Mouse (Mus musculus): ENCODE measurements around the gene Slc12a9. TPM values are rescaled to one million over a fixed set of nuclear protein-coding genes. Genes with fewer than 3 reads are reported as not detected.

The Slc12a9 gene
- polyA plus RNA-seq, 1 experiment from 2014 or later, result 17.2 TPM

DNA sequence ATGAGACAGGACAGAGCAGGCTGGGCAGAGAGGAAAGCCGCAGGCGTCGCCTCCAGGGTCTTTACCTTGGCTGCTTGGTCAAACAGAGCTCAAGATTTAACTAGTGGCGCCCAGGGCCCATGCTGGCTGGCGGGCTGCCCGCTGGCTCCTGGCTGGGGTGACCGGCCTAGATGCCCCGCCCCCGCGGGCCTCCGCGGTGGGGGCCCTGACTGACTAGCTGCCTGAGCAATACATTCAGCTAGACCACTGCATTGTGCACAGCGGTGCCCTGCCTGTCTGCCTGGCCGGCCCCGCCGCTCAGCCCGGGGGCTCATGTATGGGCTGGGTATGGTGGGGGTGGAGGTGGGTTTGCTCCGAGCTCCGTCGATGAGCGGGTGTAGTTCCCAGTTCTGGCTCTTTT is 32.1 kb downstream of the Slc12a9 start:
- Histone ChIP-seq H3K4me1 (replicated peaks) (peaks cover 20% of the 10 kb centered on the region), H3K36me3 (peaks cover 97% of the 10 kb centered on the region), H3K9me3 (no peaks in the 10 kb centered on the region), H3K27me3 (ENCODE audit: insufficient read depth, poor library complexity, severe bottlenecking) (no peaks in the 10 kb centered on the region), H3K27ac (no peak overlapping the region), H3K4me3 (no peak overlapping the region)
- DNase-seq (ENCODE audit: low spot score), result no peak
- 79% methylated on average over 21 of the region's 21 CpGs for WGBS

DNA sequence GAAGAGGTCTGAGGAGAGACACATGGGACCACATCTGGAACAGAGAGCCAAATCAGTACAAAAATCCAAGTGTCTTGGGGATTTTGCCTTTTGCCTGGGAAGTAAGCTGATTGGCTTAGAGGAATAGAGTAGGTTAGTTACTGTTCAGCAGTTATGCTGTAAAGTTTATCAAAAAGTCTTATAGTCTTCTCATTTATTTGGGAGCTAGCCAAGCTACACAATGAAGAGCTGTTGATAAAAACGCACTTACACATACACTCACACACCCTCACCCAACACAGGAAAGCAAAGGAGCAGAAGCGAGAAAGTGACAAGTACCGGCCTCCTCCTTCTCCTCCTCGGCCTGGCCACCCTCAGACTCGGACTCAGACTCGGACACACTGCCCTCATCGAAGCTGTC is 34.2 kb downstream of the Slc12a9 start:
- DNase-seq (ENCODE audit: low spot score), result no peak
- 91% methylated on average over 7 of the region's 7 CpGs for WGBS

DNA sequence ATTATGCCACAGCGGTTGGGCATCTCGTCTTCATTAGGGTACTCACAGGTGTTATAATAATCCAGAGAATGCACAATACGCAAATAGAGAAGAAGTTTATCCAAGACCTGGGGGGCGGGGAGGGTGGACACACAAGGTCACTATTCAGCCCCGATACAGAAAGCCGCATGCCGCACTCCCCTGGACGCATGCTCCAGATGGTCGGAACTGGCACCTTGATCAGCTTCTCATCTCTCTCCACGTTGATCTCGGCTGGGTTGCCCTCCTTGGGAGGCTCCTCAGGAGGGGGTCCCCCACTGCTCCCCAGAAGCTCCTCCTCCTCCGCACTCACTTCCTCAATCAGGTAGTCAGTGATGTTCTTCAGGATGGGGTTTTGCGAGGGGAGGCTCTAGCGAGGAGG is 36.3 kb downstream of the Slc12a9 start:
- Histone ChIP-seq H3K36me3 (peaks cover 76% of the 10 kb centered on the region), H3K9me3 (no peaks in the 10 kb centered on the region), H3K4me3 (no peak overlapping the region), H3K27me3 (ENCODE audit: insufficient read depth, poor library complexity, severe bottlenecking) (peaks cover 12% of the 10 kb centered on the region), H3K27ac (no peak overlapping the region), H3K4me1 (replicated peaks) (peaks cover 39% of the 10 kb centered on the region)
- WGBS, result 92% methylated on average over 14 of the region's 14 CpGs
- DNase-seq (ENCODE audit: low spot score), result no peak

More for the DNA sequence above, 34.2 kb downstream of the Slc12a9 start:
- Histone ChIP-seq H3K27me3 (ENCODE audit: insufficient read depth, poor library complexity, severe bottlenecking) (no peaks in the 10 kb centered on the region), H3K4me1 (replicated peaks) (peaks cover 21% of the 10 kb centered on the region), H3K9me3 (no peaks in the 10 kb centered on the region), H3K27ac (no peak overlapping the region), H3K36me3 (peaks cover 97% of the 10 kb centered on the region), H3K4me3 (no peak overlapping the region)

DNA sequence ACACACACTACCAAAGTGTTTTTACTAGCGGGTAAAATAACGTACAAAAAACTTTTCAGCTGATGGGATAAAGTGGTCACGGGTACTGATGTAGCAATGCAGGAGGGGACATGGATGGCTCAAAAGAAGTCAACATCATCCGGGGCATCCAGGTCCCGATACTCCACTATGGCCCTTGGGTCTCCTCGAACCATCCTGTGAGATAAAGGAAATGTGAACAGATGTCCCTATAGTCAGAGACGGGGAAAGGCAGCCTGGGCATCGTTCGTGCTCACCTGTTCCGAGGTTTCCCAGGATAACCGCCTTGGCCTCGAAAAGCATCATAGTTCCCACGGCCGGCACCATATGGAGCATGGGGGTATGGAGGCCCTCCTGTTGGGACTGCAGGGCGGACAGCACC is 37.7 kb downstream of the Slc12a9 start:
- Histone ChIP-seq H3K4me3 (peak overlapping the region; percentile 73; the same call in 1 of the 2 replicates), H3K9me3 (no peaks in the 10 kb centered on the region), H3K27ac (no peak overlapping the region), H3K36me3 (peaks cover 62% of the 10 kb centered on the region), H3K27me3 (ENCODE audit: insufficient read depth, poor library complexity, severe bottlenecking) (peaks cover 26% of the 10 kb centered on the region), H3K4me1 (replicated peaks) (peaks cover 43% of the 10 kb centered on the region)
- WGBS, result 93% methylated on average over 15 of the region's 15 CpGs
- DNase-seq (ENCODE audit: low spot score), result no peak

DNA sequence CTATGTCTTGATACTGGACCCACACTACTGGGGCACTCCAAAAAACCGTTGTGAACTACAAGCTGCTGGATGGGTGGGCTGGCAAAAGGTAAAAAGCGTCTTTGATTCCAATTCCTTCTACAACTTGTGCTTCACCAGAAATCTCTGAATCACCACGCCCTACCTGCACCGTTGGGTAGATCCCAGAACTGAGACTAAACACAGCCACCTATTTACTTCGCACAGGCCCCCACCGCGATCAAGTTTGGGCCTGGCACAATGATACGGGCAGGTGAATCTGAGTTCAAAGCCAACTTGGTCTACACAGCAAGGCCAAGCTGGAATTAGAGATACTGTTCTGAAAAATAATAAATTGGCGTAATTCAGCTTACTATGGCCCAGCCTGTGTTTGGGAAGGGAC is 38.1 kb downstream of the Slc12a9 start:
- H3K4me3 ChIP-seq, result peak overlapping the region; percentile 73
- peaks cover 58% of the 10 kb centered on the region for H3K36me3 ChIP-seq
- peak overlapping the region; percentile 94 for H3K27ac ChIP-seq
- 80% methylated on average over 9 of the region's 9 CpGs for WGBS
- DNase-seq (ENCODE audit: low spot score), result no peak
- peaks cover 46% of the 10 kb centered on the region for H3K4me1 ChIP-seq (replicated peaks)
- H3K27me3 ChIP-seq (ENCODE audit: insufficient read depth, poor library complexity, severe bottlenecking), result peaks cover 30% of the 10 kb centered on the region
- no peaks in the 10 kb centered on the region for H3K9me3 ChIP-seq

DNA sequence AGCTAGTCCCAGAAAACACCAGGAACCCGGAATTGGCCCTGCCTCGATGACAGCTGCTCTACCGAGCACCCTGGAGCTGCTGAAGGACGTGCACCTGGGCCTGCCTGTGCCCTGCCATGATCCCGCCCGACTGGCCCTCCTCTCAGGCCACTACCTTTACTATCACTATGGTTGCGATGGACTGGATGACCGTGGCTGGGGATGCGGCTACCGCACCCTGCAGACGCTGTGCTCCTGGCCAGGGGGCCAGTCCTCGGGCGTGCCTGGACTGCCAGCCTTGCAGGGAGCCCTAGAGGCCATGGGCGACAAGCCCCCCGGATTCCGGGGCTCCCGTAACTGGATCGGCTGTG is 38.7 kb downstream of the Slc12a9 start:
- H3K4me1 ChIP-seq (replicated peaks), result peaks cover 49% of the 10 kb centered on the region
- peaks cover 36% of the 10 kb centered on the region for H3K27me3 ChIP-seq (ENCODE audit: insufficient read depth, poor library complexity, severe bottlenecking)
- peak overlapping the region; percentile 94 for H3K27ac ChIP-seq
- H3K36me3 ChIP-seq, result peaks cover 52% of the 10 kb centered on the region
- DNase-seq (ENCODE audit: low spot score), result no peak
- no peaks in the 10 kb centered on the region for H3K9me3 ChIP-seq
- peak overlapping the region; percentile 73 for H3K4me3 ChIP-seq
- 11% methylated on average over 18 of the region's 18 CpGs for WGBS

DNA sequence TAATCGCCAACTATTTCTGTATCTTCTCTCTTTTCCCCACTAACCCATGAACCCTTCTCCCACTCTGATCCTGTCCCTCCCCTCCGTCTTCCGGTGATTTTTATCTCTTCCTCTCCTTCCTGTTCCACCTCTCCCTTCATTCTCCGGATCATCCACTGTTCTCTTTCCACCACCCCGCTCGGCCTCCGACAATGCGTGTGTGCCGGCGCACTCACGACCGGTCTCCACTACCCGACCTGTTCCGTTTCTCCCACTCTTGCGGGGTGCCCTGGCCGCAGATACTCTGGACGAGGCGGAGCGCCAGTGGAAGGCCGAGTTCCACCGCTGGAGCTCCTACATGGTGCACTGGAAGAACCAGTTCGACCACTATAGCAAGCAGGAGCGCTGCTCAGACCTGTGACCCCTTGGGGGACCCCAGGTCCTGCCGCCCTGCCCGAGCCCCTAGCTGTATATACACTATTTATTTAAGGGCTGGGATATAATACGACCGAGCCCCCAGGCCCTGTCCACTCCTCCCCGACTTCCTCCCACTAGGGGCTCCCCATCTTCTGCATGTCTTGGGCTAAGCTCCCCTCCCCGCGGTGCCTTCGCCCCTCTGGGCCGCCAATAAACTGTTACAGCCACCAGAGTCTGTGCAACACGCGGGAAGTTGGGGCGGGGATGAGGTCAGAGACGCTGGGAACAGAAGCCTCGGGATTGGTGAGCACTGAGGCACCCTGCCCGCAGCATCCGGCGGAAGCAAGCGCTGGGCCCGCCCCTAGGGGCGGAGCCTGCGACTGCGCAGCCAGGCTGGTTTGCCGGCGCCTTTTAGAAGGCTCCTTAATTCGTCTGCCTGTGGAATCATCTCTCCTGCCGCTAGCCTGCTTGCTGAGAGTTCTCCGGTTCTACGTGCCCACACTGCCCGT is 39.3 kb downstream of the Slc12a9 start, which contains the start of gene Ufsp1:
Gene Ufsp1 (plus strand): TSS at position 791 of the 905 bp plus-strand sequence.
- DNase-seq (ENCODE audit: low spot score), result peak; percentile 96
- Histone ChIP-seq H3K4me1 (replicated peaks) (peaks cover 54% of the 10 kb centered on the region), H3K27me3 (ENCODE audit: insufficient read depth, poor library complexity, severe bottlenecking) (peaks cover 42% of the 10 kb centered on the region), H3K36me3 (peaks cover 46% of the 10 kb centered on the region), H3K9me3 (no peaks in the 10 kb centered on the region), H3K27ac (peak within 1 kb of the TSS; percentile 94), H3K4me3 (peak within 1 kb of the TSS; percentile 73)
- under 1% methylated on average over 52 of the region's 52 CpGs for WGBS

DNA sequence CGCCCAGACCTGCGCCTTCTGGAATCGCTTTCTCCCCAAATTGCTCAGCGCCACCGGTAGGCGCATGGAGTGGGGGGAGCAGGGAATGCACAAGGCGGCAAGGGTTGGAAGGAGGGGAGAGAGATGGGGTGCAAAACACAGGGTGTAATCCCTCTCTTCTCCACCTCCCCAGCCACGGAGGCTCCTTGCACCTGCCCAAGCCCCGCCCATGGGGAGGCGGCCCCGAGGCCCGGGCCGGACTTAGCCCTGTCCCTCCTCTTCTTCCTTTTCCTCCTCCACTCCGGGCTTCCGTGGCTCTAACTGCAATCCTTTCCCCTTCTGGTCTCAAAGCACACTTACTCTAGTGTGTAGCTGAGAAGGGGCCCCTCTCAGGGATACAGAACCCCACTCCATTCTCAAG is 40.1 kb downstream of the Slc12a9 start:
- peaks cover 62% of the 10 kb centered on the region for H3K4me1 ChIP-seq (replicated peaks)
- no peaks in the 10 kb centered on the region for H3K9me3 ChIP-seq
- peak; percentile 68 for DNase-seq (ENCODE audit: low spot score)
- H3K27me3 ChIP-seq (ENCODE audit: insufficient read depth, poor library complexity, severe bottlenecking), result peaks cover 50% of the 10 kb centered on the region
- peaks cover 38% of the 10 kb centered on the region for H3K36me3 ChIP-seq
- WGBS, result under 1% methylated on average over 15 of the region's 15 CpGs
- H3K27ac ChIP-seq, result peak overlapping the region; percentile 94
- peak overlapping the region; percentile 73 for H3K4me3 ChIP-seq

DNA sequence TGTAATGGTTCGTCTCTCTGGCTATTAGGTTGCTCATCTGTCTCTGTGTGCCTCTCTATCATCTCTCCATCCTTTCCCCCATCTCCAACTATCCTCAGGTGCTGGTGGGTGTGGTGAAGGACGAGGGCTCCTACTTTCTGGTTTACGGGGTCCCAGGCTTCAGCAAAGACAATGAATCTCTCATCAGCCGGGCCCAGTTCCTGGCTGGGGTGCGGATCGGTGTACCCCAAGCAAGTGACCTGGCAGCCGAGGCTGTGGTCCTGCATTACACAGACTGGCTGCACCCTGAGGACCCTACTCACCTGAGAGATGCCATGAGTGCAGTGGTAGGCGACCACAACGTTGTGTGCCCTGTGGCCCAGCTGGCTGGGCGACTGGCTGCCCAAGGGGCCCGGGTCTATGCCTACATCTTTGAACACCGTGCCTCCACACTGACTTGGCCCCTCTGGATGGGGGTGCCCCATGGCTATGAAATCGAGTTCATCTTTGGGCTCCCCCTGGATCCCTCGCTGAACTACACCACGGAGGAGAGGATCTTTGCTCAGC is 41.9 kb downstream of the Slc12a9 start:
- H3K4me3 ChIP-seq, result peak overlapping the region; percentile 62; the same call in 1 of the 2 replicates
- no peaks in the 10 kb centered on the region for H3K9me3 ChIP-seq
- H3K27me3 ChIP-seq (ENCODE audit: insufficient read depth, poor library complexity, severe bottlenecking), result peaks cover 65% of the 10 kb centered on the region
- H3K27ac ChIP-seq, result no peak overlapping the region
- WGBS, result 78% methylated on average over 15 of the region's 15 CpGs
- peaks cover 19% of the 10 kb centered on the region for H3K36me3 ChIP-seq
- H3K4me1 ChIP-seq (replicated peaks), result peaks cover 80% of the 10 kb centered on the region
- DNase-seq (ENCODE audit: low spot score), result no peak

DNA sequence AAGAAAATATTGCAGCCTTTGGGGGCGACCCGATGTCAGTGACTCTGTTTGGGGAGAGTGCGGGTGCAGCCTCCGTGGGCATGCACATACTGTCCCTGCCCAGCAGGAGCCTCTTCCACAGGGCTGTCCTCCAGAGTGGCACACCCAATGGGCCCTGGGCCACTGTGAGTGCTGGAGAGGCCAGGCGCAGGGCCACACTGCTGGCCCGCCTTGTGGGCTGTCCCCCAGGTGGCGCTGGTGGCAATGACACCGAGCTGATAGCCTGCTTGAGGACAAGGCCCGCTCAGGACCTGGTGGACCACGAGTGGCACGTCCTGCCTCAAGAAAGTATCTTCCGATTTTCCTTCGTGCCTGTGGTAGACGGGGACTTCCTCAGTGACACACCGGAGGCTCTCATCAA is 42.7 kb downstream of the Slc12a9 start:
- peaks cover 12% of the 10 kb centered on the region for H3K36me3 ChIP-seq
- peaks cover 76% of the 10 kb centered on the region for H3K4me1 ChIP-seq (replicated peaks)
- H3K27me3 ChIP-seq (ENCODE audit: insufficient read depth, poor library complexity, severe bottlenecking), result peaks cover 65% of the 10 kb centered on the region
- no peaks in the 10 kb centered on the region for H3K9me3 ChIP-seq
- H3K27ac ChIP-seq, result 0 out of 2 replicates have a peak overlapping the region, but pooled peaks have one; percentile 26
- H3K4me3 ChIP-seq, result peak overlapping the region; percentile 62
- WGBS, result 23% methylated on average over 15 of the region's 15 CpGs
- DNase-seq (ENCODE audit: low spot score), result peak; percentile 55

DNA sequence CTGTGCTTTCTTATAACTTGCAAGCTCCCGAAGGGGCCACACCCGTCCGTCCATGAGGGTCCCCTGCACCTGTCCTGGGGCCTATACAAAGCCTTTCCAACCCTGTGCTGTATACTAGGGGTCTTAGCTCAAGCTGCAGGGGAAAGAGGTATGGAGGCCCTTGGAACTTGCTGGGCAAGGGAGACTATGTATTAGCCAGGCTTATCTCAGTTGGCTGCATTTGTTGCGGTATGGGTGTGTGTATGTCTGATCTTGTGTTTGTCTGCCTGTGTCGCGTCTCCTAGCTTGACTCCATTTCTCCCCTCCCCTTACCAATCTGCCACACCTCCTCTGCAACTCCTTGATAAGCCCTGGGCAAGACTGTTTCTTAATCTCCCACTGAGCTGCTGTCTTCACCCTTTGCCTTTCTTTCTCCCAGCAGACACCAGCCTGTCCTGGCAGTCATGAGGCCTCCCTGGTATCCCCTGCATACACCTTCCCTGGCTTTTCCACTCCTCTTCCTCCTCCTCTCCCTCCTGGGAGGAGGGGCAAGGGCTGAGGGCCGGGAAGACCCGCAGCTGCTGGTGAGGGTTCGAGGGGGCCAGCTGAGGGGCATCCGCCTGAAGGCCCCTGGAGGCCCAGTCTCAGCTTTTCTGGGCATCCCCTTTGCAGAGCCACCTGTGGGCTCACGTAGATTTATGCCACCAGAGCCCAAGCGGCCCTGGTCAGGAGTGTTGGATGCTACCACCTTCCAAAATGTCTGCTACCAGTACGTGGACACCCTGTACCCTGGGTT is 43.6 kb downstream of the Slc12a9 start:
- WGBS, result 58% methylated on average over 13 of the region's 13 CpGs
- no peak for DNase-seq (ENCODE audit: low spot score)
- H3K27me3 ChIP-seq (ENCODE audit: insufficient read depth, poor library complexity, severe bottlenecking), result peaks cover 65% of the 10 kb centered on the region
- peaks cover 67% of the 10 kb centered on the region for H3K4me1 ChIP-seq (replicated peaks)
- peak overlapping the region; percentile 62 for H3K4me3 ChIP-seq
- H3K36me3 ChIP-seq, result peaks cover 3% of the 10 kb centered on the region; the same call in 1 of the 2 replicates
- peak overlapping the region; percentile 72 for H3K27ac ChIP-seq
- H3K9me3 ChIP-seq, result no peaks in the 10 kb centered on the region

DNA sequence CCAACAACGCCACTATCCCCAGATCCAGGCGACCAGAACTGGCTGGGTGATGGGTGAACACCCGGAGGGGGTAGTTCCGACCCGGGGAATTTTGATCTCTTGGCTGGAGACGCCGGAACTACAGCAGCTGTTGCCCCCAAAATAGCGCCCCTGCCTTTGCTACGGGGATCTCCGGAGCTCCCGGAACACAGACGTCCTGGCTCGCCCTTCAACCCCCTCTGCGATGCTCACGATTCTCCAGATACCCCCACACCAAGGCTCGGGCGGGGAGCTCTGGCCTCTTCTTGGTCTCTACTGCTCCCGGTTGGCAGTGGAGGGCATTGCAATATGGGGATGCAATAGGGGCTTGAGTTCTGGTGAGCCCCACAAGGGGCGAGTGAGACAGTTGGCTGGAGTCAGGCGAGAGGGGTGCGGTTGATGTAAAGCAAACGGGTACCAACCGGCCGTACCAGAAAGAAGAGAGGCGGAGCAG is 44.4 kb downstream of the Slc12a9 start:
- Histone ChIP-seq H3K27me3 (ENCODE audit: insufficient read depth, poor library complexity, severe bottlenecking) (peaks cover 65% of the 10 kb centered on the region), H3K4me1 (replicated peaks) (peaks cover 60% of the 10 kb centered on the region), H3K36me3 (no peaks in the 10 kb centered on the region), H3K27ac (peak overlapping the region; percentile 83), H3K4me3 (peak overlapping the region; percentile 62), H3K9me3 (no peaks in the 10 kb centered on the region)
- WGBS, result 3% methylated on average over 25 of the region's 25 CpGs
- peak; percentile 61 for DNase-seq (ENCODE audit: low spot score)

Measured in hindbrain, embryonic 10.5 days (tissue).